Mouse (Mus musculus) forebrain, embryonic 15.5 days (tissue): ENCODE measurements around the gene Ercc1. TPM values are rescaled to one million over a fixed set of nuclear protein-coding genes. Genes with fewer than 3 reads are reported as not detected.

ENCODE experiments used
- ATAC-seq: fragments of 200-750 bp; cut with Nextera tagmentation; replicated peaks from 2 replicates; pipeline ENCODE4 v1.8.0; 2017; ENCODE audit warnings: mild to moderate bottlenecking, moderate TSS enrichment, moderate library complexity
- H3K27ac ChIP-seq: fragments of 300-500 bp; sonication (generic); replicated peaks from 2 replicates; pipeline ENCODE4 v1.5.1; 2015; ENCODE audit warnings: mild to moderate bottlenecking, inconsistent platforms
- H3K27me3 ChIP-seq: fragments of 300-500 bp; sonication (generic); 2 replicates; pipeline ENCODE4 v1.6.1; 2015; ENCODE audit warnings: inconsistent platforms
- H3K36me3 ChIP-seq: fragments of 300-500 bp; sonication (generic); 2 replicates; pipeline ENCODE4 v1.6.1; 2015; ENCODE audit warnings: mild to moderate bottlenecking, inconsistent platforms
- H3K4me1 ChIP-seq: fragments of 300-500 bp; sonication (generic); 2 replicates; pipeline ENCODE4 v1.6.1; 2015; ENCODE audit warnings: inconsistent platforms
- H3K4me2 ChIP-seq: fragments of 300-500 bp; sonication (generic); replicated peaks from 2 replicates; pipeline ENCODE4 v1.6.1; 2015; ENCODE audit warnings: mild to moderate bottlenecking, inconsistent platforms
- H3K4me3 ChIP-seq: fragments of 300-500 bp; sonication (generic); 2 replicates; pipeline ENCODE4 v1.5.1; 2015; ENCODE audit warnings: mild to moderate bottlenecking, inconsistent platforms
- H3K9ac ChIP-seq: fragments of 300-500 bp; sonication (generic); replicated peaks from 2 replicates; pipeline ENCODE4 v1.6.1; 2015; ENCODE audit warnings: mild to moderate bottlenecking, inconsistent platforms
- H3K9me3 ChIP-seq: fragments of 300-500 bp; sonication (generic); 2 replicates; pipeline ENCODE4 v1.6.1; 2016; ENCODE audit warnings: inconsistent platforms
- WGBS: fragments of 180-500 bp; shearing (Covaris S2); methylation state at CpG from one replicate; pipeline ENCODE4 v1.1.7; 2015; ENCODE audit warnings: mixed read lengths; 5-methylcytosine and 5-hydroxymethylcytosine counted together
- polyA plus RNA-seq: library from polyadenylated mRNA; unstranded; fragments of >200 nt; fragmentation: Nextera tagmentation; extraction: Ambion mirVana; gene quantifications from 2 replicates; pipeline ENCODE4 v1.2.1, GENCODE M21; 2015

The Ercc1 gene
- 94.6 and 95.4 TPM in 2 replicates for polyA plus RNA-seq

DNA sequence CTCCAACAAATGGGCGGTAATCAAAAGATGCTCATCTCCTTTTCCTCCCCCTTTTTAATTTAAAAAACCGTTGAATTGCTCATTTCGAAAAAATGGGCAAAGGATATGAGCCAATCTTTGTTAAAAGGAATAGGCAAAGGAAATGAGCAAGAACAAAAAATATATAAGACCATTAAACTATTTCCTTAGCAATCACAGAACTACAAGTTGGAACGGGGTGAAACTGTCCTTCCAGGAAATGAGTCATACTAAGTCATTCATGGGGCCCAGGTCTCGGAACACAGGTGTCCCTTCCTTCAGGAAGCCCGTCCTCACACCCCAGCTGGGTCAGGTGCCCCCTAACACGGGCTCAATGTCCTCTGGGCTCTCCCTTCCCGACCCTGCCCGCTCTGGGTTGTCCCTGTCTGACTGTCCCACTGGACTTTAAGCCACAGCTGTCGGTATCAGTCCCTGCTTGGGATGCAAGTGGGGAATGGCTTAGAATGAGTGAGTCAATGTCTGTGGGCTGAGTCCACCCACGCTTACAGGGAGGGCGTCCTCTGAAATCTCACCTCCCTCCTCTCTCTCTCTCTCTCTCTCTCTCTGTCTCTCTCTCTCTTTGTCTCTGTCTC, at the start of gene Ercc1:
Gene Ercc1 (plus strand): TSS at position 542 of the 611 bp plus-strand sequence.
- ATAC-seq, result peak; percentile 7
- Histone ChIP-seq H3K4me3 (peak within 1 kb of the TSS; percentile 60), H3K4me2 (peak within 1 kb of the TSS; percentile 82), H3K36me3 (peaks cover 12% of the 10 kb centered on the region), H3K9ac (peak within 1 kb of the TSS; percentile 65), H3K27me3 (0 out of 2 replicates have a peak, but pooled peaks cover 8% of the 10 kb centered on the region), H3K4me1 (peaks cover 36% of the 10 kb centered on the region), H3K9me3 (no peaks in the 10 kb centered on the region), H3K27ac (peak within 1 kb of the TSS; percentile 87)
- 27% methylated on average over 12 of the region's 12 CpGs for WGBS

- WGBS, result 18% methylated on average over 22 of the region's 22 CpGs
- Histone ChIP-seq H3K27me3 (no peaks in the 10 kb centered on the region), H3K4me3 (peak overlapping the region; percentile 16; the same call in 1 of the 2 replicates), H3K4me1 (peaks cover 16% of the 10 kb centered on the region), H3K4me2 (peak overlapping the region; percentile 30; the same call in 1 of the 2 replicates), H3K27ac (0 out of 2 replicates have a peak overlapping the region, but pooled peaks have one; percentile 53), H3K9me3 (no peaks in the 10 kb centered on the region), H3K36me3 (peaks cover 24% of the 10 kb centered on the region), H3K9ac (no peak overlapping the region; the same call in 1 of the 2 replicates)
- ATAC-seq, result peak; percentile 81
Observed at GRCm38 (mm10) chr7:19295503-19296185, 48.9 kb upstream of the Ercc1 start.

- Histone ChIP-seq H3K36me3 (peaks cover 21% of the 10 kb centered on the region), H3K9me3 (no peaks in the 10 kb centered on the region), H3K4me2 (no peak overlapping the region), H3K9ac (no peak overlapping the region), H3K4me3 (no peak overlapping the region), H3K27ac (no peak overlapping the region), H3K4me1 (peaks cover 16% of the 10 kb centered on the region), H3K27me3 (peaks cover under 1% of the 10 kb centered on the region; the same call in 1 of the 2 replicates)
- no peak for ATAC-seq
- WGBS, result 92% methylated on average over 6 of the region's 6 CpGs
Observed at GRCm38 (mm10) chr7:19297034-19297433, 47.5 kb upstream of the Ercc1 start.

- Histone ChIP-seq H3K9me3 (no peaks in the 10 kb centered on the region), H3K27me3 (peaks cover 8% of the 10 kb centered on the region), H3K27ac (no peak overlapping the region), H3K4me1 (peaks cover 20% of the 10 kb centered on the region), H3K4me2 (no peak overlapping the region), H3K9ac (no peak overlapping the region), H3K4me3 (no peak overlapping the region), H3K36me3 (peaks cover 21% of the 10 kb centered on the region)
- WGBS, result 94% methylated on average over 5 of the region's 5 CpGs
- no peak for ATAC-seq
Observed at GRCm38 (mm10) chr7:19297794-19298193, 46.8 kb upstream of the Ercc1 start.

GRCm38 (mm10) chr7:19299194-19299593, 45.4 kb upstream of the Ercc1 start:
- Histone ChIP-seq H3K4me1 (peaks cover 28% of the 10 kb centered on the region), H3K4me3 (no peak overlapping the region), H3K9me3 (no peaks in the 10 kb centered on the region), H3K9ac (no peak overlapping the region), H3K27ac (no peak overlapping the region), H3K4me2 (no peak overlapping the region), H3K27me3 (peaks cover 22% of the 10 kb centered on the region), H3K36me3 (peaks cover 8% of the 10 kb centered on the region)
- 23% methylated on average over 3 of the region's 3 CpGs for WGBS
- ATAC-seq, result no peak

DNA sequence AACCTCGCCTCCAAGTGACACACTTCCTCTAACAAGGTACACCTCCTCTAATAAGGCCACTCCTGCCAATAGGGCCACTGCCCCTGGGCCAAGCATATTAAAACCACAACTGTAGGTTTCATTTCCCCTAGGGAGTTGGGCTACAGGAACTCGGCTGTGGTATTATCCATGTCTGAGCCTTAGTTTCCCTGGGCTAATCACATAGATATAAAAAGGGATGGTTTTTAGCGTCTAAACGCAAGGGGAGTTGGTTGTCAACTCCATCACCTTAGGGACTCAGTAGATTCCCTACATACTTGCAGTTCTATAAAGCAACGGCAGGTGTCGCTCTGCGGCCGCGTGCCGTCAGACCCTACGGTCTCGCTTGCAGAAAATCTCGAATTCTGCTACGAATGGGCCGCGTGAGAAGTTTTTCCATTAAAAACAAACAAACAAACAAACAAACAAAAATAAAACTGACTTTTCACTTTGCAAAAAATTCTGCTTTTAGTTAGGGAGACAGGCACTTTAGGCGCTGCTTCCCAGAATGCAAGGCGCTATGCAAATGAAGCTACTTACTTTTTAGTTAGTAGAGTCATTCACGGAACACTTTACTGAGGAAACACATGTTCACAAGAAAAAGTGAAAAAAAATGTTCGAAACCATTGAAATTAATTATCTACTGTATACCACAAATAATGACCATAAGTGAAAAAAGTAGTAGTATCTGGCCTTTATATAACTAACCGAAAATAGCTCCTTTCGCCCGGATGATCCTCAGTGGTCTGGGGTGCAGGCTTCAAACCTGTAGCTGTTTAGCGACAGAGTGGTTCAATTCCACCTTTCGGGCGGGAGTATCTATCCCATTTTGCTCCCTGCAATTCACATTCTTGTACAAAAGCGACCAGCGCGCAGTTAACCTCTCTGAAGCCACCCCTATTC, 43.8 kb upstream of the Ercc1 start:
- H3K27ac ChIP-seq, result peak overlapping the region; percentile 16; the same call in 1 of the 2 replicates
- no peaks in the 10 kb centered on the region for H3K36me3 ChIP-seq
- no peaks in the 10 kb centered on the region for H3K9me3 ChIP-seq
- peak overlapping the region; percentile 45 for H3K9ac ChIP-seq
- ATAC-seq, result peak; percentile 88
- peaks cover 35% of the 10 kb centered on the region for H3K4me1 ChIP-seq
- under 1% methylated on average over 29 of the region's 29 CpGs for WGBS
- peaks cover 37% of the 10 kb centered on the region for H3K27me3 ChIP-seq
- H3K4me3 ChIP-seq, result peak overlapping the region; percentile 54
- H3K4me2 ChIP-seq, result peak overlapping the region; percentile 49

GRCm38 (mm10) chr7:19301461-19302263, 42.9 kb upstream of the Ercc1 start:
- Histone ChIP-seq H3K27me3 (peaks cover 46% of the 10 kb centered on the region), H3K9ac (peak overlapping the region; percentile 45), H3K27ac (peak overlapping the region; percentile 16; the same call in 1 of the 2 replicates), H3K9me3 (no peaks in the 10 kb centered on the region), H3K4me1 (peaks cover 35% of the 10 kb centered on the region), H3K4me2 (peak overlapping the region; percentile 49), H3K36me3 (no peaks in the 10 kb centered on the region), H3K4me3 (peak overlapping the region; percentile 54)
- 7% methylated on average over 16 of the region's 16 CpGs for WGBS
- ATAC-seq, result no peak

GRCm38 (mm10) chr7:19302264-19303045, 42.1 kb upstream of the Ercc1 start:
- H3K4me3 ChIP-seq, result peak overlapping the region; percentile 54
- no peaks in the 10 kb centered on the region for H3K36me3 ChIP-seq
- H3K4me2 ChIP-seq, result peak overlapping the region; percentile 49
- peaks cover 35% of the 10 kb centered on the region for H3K4me1 ChIP-seq
- H3K9me3 ChIP-seq, result no peaks in the 10 kb centered on the region
- peak overlapping the region; percentile 45; the same call in 1 of the 2 replicates for H3K9ac ChIP-seq
- H3K27me3 ChIP-seq, result peaks cover 53% of the 10 kb centered on the region
- no peak for ATAC-seq
- H3K27ac ChIP-seq, result no peak overlapping the region
- 49% methylated on average over 13 of the region's 13 CpGs for WGBS

GRCm38 (mm10) chr7:19303046-19303305, 41.6 kb upstream of the Ercc1 start:
- peaks cover 40% of the 10 kb centered on the region for H3K4me1 ChIP-seq
- no peak overlapping the region for H3K4me3 ChIP-seq
- H3K27me3 ChIP-seq, result peaks cover 53% of the 10 kb centered on the region
- H3K9ac ChIP-seq, result no peak overlapping the region
- H3K9me3 ChIP-seq, result no peaks in the 10 kb centered on the region
- H3K36me3 ChIP-seq, result no peaks in the 10 kb centered on the region
- no peak overlapping the region for H3K27ac ChIP-seq
- WGBS, result 78% methylated on average over 12 of the region's 12 CpGs
- no peak for ATAC-seq
- H3K4me2 ChIP-seq, result no peak overlapping the region

DNA sequence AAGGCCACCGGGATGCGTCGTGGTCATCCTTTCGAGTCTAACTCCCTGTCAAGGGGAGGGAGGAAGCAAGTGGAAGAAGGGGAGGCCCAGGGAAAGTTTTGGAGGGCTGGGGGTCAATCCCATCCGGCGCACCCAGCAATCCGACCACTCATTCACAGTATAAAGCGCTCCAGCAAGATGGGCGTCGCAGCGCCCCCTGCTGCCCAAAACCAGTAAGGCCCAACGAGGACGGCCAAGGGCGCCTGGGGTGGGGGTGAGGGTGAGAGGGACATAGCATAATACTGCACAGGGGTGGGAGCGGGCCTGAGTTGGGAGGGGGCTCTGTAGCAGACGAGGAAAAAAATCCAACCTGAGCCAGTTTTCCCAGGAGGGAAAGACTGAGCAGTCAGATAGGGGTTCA, 40.8 kb upstream of the Ercc1 start:
- Histone ChIP-seq H3K4me3 (peak overlapping the region; percentile 25), H3K4me2 (peak overlapping the region; percentile 41), H3K9me3 (no peaks in the 10 kb centered on the region), H3K36me3 (no peaks in the 10 kb centered on the region), H3K27ac (no peak overlapping the region), H3K4me1 (peaks cover 44% of the 10 kb centered on the region), H3K27me3 (peaks cover 53% of the 10 kb centered on the region), H3K9ac (0 out of 2 replicates have a peak overlapping the region, but pooled peaks have one; percentile 10)
- no peak for ATAC-seq
- WGBS, result 0% methylated on average over 16 of the region's 16 CpGs
